Mouse (Mus musculus) intestine, embryonic 14.5 days (tissue): ENCODE data around the gene Efna1. TPM values are rescaled to one million over a fixed set of nuclear protein-coding genes. Genes with fewer than 3 reads are reported as not detected.

Experiments
- ATAC-seq: fragments of 200-750 bp; cut with Nextera tagmentation; replicated peaks from 2 replicates; pipeline ENCODE4 v1.8.0; 2017; ENCODE audit warnings: low read depth, moderate number of reproducible peaks, moderate TSS enrichment, moderate library complexity; ENCODE audit not compliant: low FRiP score, low TSS enrichment
- DNase-seq: peaks from one replicate; pipeline ENCODE4 v3.0.0-alpha.2; 2018; ENCODE audit warnings: low spot score
- H3K27ac ChIP-seq: fragments of 300-500 bp; sonication (generic); 2 replicates; pipeline ENCODE4 v1.5.1; 2014; ENCODE audit warnings: low read depth, mild to moderate bottlenecking, control low read depth
- H3K27me3 ChIP-seq: fragments of 300-500 bp; sonication (generic); replicated peaks from 2 replicates; pipeline ENCODE4 v1.6.1; 2014; ENCODE audit warnings: low read length, control low read depth; ENCODE audit not compliant: control insufficient read depth, insufficient read depth
- H3K36me3 ChIP-seq: fragments of 300-500 bp; sonication (generic); 2 replicates; pipeline ENCODE4 v1.6.1; 2014; ENCODE audit warnings: low read length, control low read depth; ENCODE audit not compliant: control insufficient read depth, insufficient read depth
- H3K4me1 ChIP-seq: fragments of 300-500 bp; sonication (generic); replicated peaks from 2 replicates; pipeline ENCODE4 v1.6.1; 2014; ENCODE audit warnings: low read length, control low read depth, mixed read lengths; ENCODE audit not compliant: control insufficient read depth, insufficient read depth
- H3K4me2 ChIP-seq: fragments of 300-500 bp; sonication (generic); 2 replicates; pipeline ENCODE4 v1.6.1; 2014; ENCODE audit warnings: low read length
- H3K4me3 ChIP-seq: fragments of 300-500 bp; sonication (generic); 2 replicates; pipeline ENCODE4 v1.5.1; 2014; ENCODE audit warnings: low read depth, low read length, control low read depth, mixed read lengths
- H3K9ac ChIP-seq: fragments of 300-500 bp; sonication (generic); 2 replicates; pipeline ENCODE4 v1.6.1; 2014; ENCODE audit warnings: mild to moderate bottlenecking, low read length
- H3K9me3 ChIP-seq: fragments of 300-500 bp; sonication (generic); 2 replicates; pipeline ENCODE4 v1.6.1; 2016; ENCODE audit warnings: low read length, control low read depth; ENCODE audit not compliant: control insufficient read depth
- WGBS: fragments of 180-500 bp; shearing (Covaris S2); extraction: QIAGEN DNeasy Blood & Tissue Kit; methylation state at CpG from one replicate; pipeline ENCODE4 v1.1.7; 2014; 5-methylcytosine and 5-hydroxymethylcytosine counted together
- polyA plus RNA-seq: library from polyadenylated mRNA; unstranded; fragments of >200 nt; fragmentation: Nextera tagmentation; extraction: Ambion mirVana; gene quantifications from 2 replicates; pipeline ENCODE4 v1.2.1, GENCODE M21; 2014

Gene Efna1
- polyA plus RNA-seq, 1 experiment from 2014 or later: 46.2 TPM

GRCm38 (mm10) chr3:89280050-89280605, 814 bp downstream of the Efna1 start:
- peaks cover 11% of the 10 kb centered on the region; the same call in 1 of the 2 replicates for H3K36me3 ChIP-seq
- peak overlapping the region; percentile 85 for H3K27ac ChIP-seq
- DNase-seq (peak; percentile 69), ATAC-seq (0 out of 2 replicates have a peak, but pooled peaks have one; percentile 17)
- H3K4me1 ChIP-seq: peaks cover 44% of the 10 kb centered on the region
- H3K4me3 ChIP-seq: peak overlapping the region; percentile 61
- H3K9ac ChIP-seq: peak overlapping the region; percentile 64
- H3K9me3 ChIP-seq: no peaks in the 10 kb centered on the region
- under 1% methylated on average over 29 of the region's 29 CpGs for WGBS
- H3K27me3 ChIP-seq: 0 out of 2 replicates have a peak, but pooled peaks cover 4% of the 10 kb centered on the region
- peak overlapping the region; percentile 71 for H3K4me2 ChIP-seq

DNA sequence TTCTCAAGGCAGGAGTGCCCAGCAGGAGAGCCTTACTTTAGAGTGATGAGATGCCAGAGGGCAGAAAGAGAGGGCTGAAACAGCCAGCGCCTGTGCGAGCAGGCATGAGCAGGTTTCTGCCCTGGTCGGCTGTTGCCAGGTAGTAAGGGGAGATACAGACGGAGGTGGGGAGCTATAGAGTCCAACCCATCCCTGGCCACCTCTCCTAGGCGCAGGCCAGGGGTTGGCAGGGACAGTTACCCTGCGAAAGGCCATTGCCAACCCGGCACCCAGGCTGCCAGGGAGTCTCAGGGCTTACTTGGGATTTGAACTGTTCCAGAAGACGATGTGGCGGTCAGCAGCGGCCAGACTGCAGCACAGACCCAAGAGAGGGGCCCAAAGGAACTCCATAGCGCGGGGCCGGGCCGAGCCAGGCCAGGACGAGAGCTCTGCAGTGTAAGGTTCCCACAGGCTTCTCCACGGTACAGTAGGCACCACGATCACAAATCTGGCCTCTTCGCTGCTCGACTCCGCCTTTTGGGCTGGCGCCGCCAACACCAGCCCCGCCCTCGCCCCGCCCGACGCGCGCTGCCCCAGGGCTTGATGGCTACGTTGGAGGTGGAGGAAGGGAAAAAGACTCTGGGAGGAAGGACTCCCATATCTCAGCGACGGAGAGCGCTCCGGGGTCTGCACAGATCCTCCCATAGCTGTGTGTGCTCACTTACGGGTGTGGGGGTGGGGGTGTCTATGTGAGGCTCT, 1.6 kb downstream of the Efna1 start:
- ATAC-seq (peak; percentile 60), DNase-seq (peak; percentile 90)
- Histone ChIP-seq H3K36me3 (peaks cover 15% of the 10 kb centered on the region; the same call in 1 of the 2 replicates), H3K4me3 (peak overlapping the region; percentile 61), H3K27ac (peak overlapping the region; percentile 43), H3K9ac (peak overlapping the region; percentile 64), H3K27me3 (0 out of 2 replicates have a peak, but pooled peaks cover 4% of the 10 kb centered on the region), H3K9me3 (no peaks in the 10 kb centered on the region), H3K4me2 (peak overlapping the region; percentile 71), H3K4me1 (peaks cover 44% of the 10 kb centered on the region)
- WGBS: 2% methylated on average over 35 of the region's 35 CpGs

GRCm38 (mm10) chr3:89278643-89279042, 2.3 kb downstream of the Efna1 start:
- ATAC-seq (no peak), DNase-seq (no peak)
- Histone ChIP-seq H3K4me3 (peak overlapping the region; percentile 61), H3K4me2 (peak overlapping the region; percentile 71), H3K27ac (peak overlapping the region; percentile 43), H3K27me3 (0 out of 2 replicates have a peak, but pooled peaks cover 4% of the 10 kb centered on the region), H3K36me3 (peaks cover 15% of the 10 kb centered on the region; the same call in 1 of the 2 replicates), H3K9ac (peak overlapping the region; percentile 64), H3K9me3 (no peaks in the 10 kb centered on the region), H3K4me1 (peaks cover 44% of the 10 kb centered on the region)
- WGBS: 13% methylated on average over 8 of the region's 8 CpGs

GRCm38 (mm10) chr3:89278107-89278506, 2.8 kb downstream of the Efna1 start:
- H3K27me3 ChIP-seq: 0 out of 2 replicates have a peak, but pooled peaks cover 4% of the 10 kb centered on the region
- peaks cover 44% of the 10 kb centered on the region for H3K4me1 ChIP-seq
- ATAC-seq (0 out of 2 replicates have a peak, but pooled peaks have one; percentile 0), DNase-seq (no peak)
- H3K36me3 ChIP-seq: peaks cover 15% of the 10 kb centered on the region; the same call in 1 of the 2 replicates
- peak overlapping the region; percentile 43 for H3K27ac ChIP-seq
- WGBS: 43% methylated on average over 7 of the region's 7 CpGs
- H3K9me3 ChIP-seq: no peaks in the 10 kb centered on the region
- peak overlapping the region; percentile 61 for H3K4me3 ChIP-seq
- peak overlapping the region; percentile 71 for H3K4me2 ChIP-seq
- H3K9ac ChIP-seq: peak overlapping the region; percentile 64

- ATAC-seq (no peak), DNase-seq (peak; percentile 64)
- no peaks in the 10 kb centered on the region for H3K9me3 ChIP-seq
- H3K9ac ChIP-seq: peak overlapping the region; percentile 64
- peak overlapping the region; percentile 71 for H3K4me2 ChIP-seq
- 0 out of 2 replicates have a peak, but pooled peaks cover 4% of the 10 kb centered on the region for H3K27me3 ChIP-seq
- H3K4me1 ChIP-seq: peaks cover 44% of the 10 kb centered on the region
- peaks cover 20% of the 10 kb centered on the region; the same call in 1 of the 2 replicates for H3K36me3 ChIP-seq
- H3K4me3 ChIP-seq: peak overlapping the region; percentile 61
- WGBS: 24% methylated on average over 14 of the region's 14 CpGs
- H3K27ac ChIP-seq: peak overlapping the region; percentile 43
Observed at GRCm38 (mm10) chr3:89277281-89278021, 3.5 kb downstream of the Efna1 start.

DNA sequence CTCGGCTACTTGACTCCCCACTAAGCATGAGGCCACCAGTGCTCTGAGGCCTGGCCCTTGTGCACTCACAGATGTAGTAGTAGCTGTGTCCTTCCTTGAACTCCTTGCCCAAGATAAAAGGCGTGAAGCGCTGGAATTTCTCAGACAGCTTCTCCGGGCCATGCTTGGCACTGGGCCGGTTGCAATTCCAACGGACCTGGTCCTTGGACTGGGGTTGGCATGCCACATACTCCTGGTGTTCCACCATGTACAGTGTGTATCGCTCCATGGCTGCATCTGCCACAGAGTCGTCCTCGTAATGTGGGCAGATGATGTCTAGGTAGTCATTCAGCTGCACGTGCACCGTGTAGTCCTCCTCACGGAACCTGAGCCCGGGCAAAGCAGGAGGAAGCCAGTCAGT, 4.9 kb downstream of the Efna1 start:
- no peak overlapping the region for H3K4me2 ChIP-seq
- no peak overlapping the region for H3K4me3 ChIP-seq

DNA sequence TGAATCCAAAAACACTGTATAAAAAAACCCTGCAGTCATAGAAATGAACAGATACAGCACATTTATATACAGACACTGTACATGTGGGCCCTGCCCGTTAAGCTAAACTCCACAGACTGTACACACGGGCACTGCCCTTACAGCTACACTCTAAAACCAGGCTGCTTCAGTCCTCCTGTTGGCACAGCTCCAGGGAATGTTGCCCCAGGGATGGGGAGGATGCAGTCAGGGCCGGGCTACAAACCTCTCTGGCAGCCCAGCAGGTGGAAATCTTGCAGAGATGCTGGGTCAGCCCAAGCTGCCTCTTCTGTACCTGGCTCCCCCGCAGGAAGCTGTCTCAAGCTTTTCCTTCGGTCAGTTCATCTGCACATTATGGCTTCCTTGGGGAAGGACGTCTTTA, 9.2 kb downstream of the Efna1 start:
- H3K4me2 ChIP-seq: no peak overlapping the region
- H3K4me3 ChIP-seq: no peak overlapping the region
- H3K9ac ChIP-seq: no peak overlapping the region
- H3K27ac ChIP-seq: no peak overlapping the region
- WGBS: 74% methylated on average over 6 of the region's 6 CpGs
- peaks cover 25% of the 10 kb centered on the region for H3K36me3 ChIP-seq
- ATAC-seq (no peak), DNase-seq (no peak)
- H3K9me3 ChIP-seq: no peaks in the 10 kb centered on the region
- H3K4me1 ChIP-seq: peaks cover 33% of the 10 kb centered on the region
- no peaks in the 10 kb centered on the region for H3K27me3 ChIP-seq

More for the DNA sequence above, 4.9 kb downstream of the Efna1 start:
- WGBS: 91% methylated on average over 13 of the region's 13 CpGs
- Histone ChIP-seq H3K4me1 (peaks cover 34% of the 10 kb centered on the region), H3K27ac (no peak overlapping the region), H3K36me3 (peaks cover 25% of the 10 kb centered on the region), H3K9me3 (no peaks in the 10 kb centered on the region), H3K9ac (no peak overlapping the region), H3K27me3 (no peaks in the 10 kb centered on the region)
- DNase-seq (no peak), ATAC-seq (no peak)

- peak overlapping the region; percentile 55 for H3K4me3 ChIP-seq
- WGBS: 77% methylated on average over 6 of the region's 6 CpGs
- no peaks in the 10 kb centered on the region for H3K27me3 ChIP-seq
- ATAC-seq (no peak), DNase-seq (no peak)
- H3K4me1 ChIP-seq: peaks cover 35% of the 10 kb centered on the region
- peak overlapping the region; percentile 83 for H3K4me2 ChIP-seq
- H3K9me3 ChIP-seq: no peaks in the 10 kb centered on the region
- peak overlapping the region; percentile 76; the same call in 1 of the 2 replicates for H3K27ac ChIP-seq
- peak overlapping the region; percentile 69 for H3K9ac ChIP-seq
- H3K36me3 ChIP-seq: peaks cover 22% of the 10 kb centered on the region
Observed at GRCm38 (mm10) chr3:89270891-89271290, 10.1 kb downstream of the Efna1 start.
